Comparison of ENCODE assay signal across 9 mouse cellular contexts in genomic region chr4:150898716-150899365, GRCm38 (mm10). TPM values are rescaled to one million over a fixed set of nuclear protein-coding genes. Genes with fewer than 3 reads are reported as not detected.
DNase-seq lines count a peak whose midpoint lies in the region; ATAC-seq lines count a peak whose summit lies in the region.
"Had no signal": no experiment of that assay in that cellular context is flagged by ENCODE, and none has a peak within 500 bp of the region (broad histone marks: within the 10 kb centered on the region; RNA-seq: fewer than 3 reads in every experiment).

No protein-coding gene starts in this region.

- peak; percentile 62 for DNase-seq in urinary bladder, adult 2 months (ENCODE audit: low spot score)
- no peak for DNase-seq in urinary bladder, postnatal 10 days (ENCODE audit: low spot score)
- DNase-seq in cerebellum, adult 8-10 months: peak; percentile 45
- peak; percentile 46 to 77 for DNase-seq in gastrocnemius, postnatal 36 days
- DNase-seq in ovary, postnatal 10 days (ENCODE audit: low spot score): peak; percentile 58
- DNase-seq in thymus, postnatal 25 days: peak; percentile 85

- peaks cover 60% of the 10 kb centered on the region for H3K36me3 ChIP-seq in kidney, embryonic 14.5 days (ENCODE audit: control insufficient read depth, insufficient read depth, low read length)
- H3K36me3 ChIP-seq in lung, embryonic 16.5 days (ENCODE audit: control insufficient read depth, insufficient read depth, low read length): peaks cover 45% of the 10 kb centered on the region

- H3K4me1 ChIP-seq in kidney, embryonic 14.5 days (ENCODE audit: control insufficient read depth, insufficient read depth, low read length): 0 out of 2 replicates have a peak, but pooled peaks cover 9% of the 10 kb centered on the region
- peaks cover 3% of the 10 kb centered on the region; the same call in 1 of the 2 replicates for H3K4me1 ChIP-seq in lung, embryonic 16.5 days (replicated peaks; ENCODE audit: control insufficient read depth, insufficient read depth, low read length)

- H3K4me3 ChIP-seq in kidney, embryonic 14.5 days (ENCODE audit: low read length): no peak overlapping the region
- no peak overlapping the region for H3K4me3 ChIP-seq in lung, embryonic 16.5 days (ENCODE audit: low read length)
- H3K4me3 ChIP-seq: erythroblast, embryonic 14.5 days had no signal

- intact Hi-C loops in gastrocnemius, postnatal 36 days (cut with DNase I): loop anchor here (1.0 to 5.0 kb wide), 2 partner anchors 42 to 243 kb away; no protein-coding TSS in a partner anchor

- H3K9me3 ChIP-seq in kidney, embryonic 14.5 days (ENCODE audit: control insufficient read depth, low read length): no peaks in the 10 kb centered on the region
- H3K9me3 ChIP-seq in lung, embryonic 16.5 days (ENCODE audit: control insufficient read depth, low read length): no peaks in the 10 kb centered on the region

- H3K27ac ChIP-seq in kidney, embryonic 14.5 days (ENCODE audit: low read depth, low read length): no peak overlapping the region
- H3K27ac ChIP-seq in lung, embryonic 16.5 days (ENCODE audit: low read length): no peak overlapping the region

- no peak overlapping the region for H3K4me2 ChIP-seq in kidney, embryonic 14.5 days (replicated peaks; ENCODE audit: low read depth, low read length)
- no peak overlapping the region for H3K4me2 ChIP-seq in lung, embryonic 16.5 days (ENCODE audit: low read depth, low read length)

- no peaks in the 10 kb centered on the region for H3K27me3 ChIP-seq in kidney, embryonic 14.5 days (ENCODE audit: control insufficient read depth, insufficient read depth, low read length)
- H3K27me3 ChIP-seq in lung, embryonic 16.5 days (ENCODE audit: control insufficient read depth, insufficient read depth, low read depth, low read length): no peaks in the 10 kb centered on the region

- no peak overlapping the region for H3K9ac ChIP-seq in kidney, embryonic 14.5 days (ENCODE audit: low read depth, low read length)
- no peak overlapping the region for H3K9ac ChIP-seq in lung, embryonic 16.5 days (ENCODE audit: low read length)

- 45% methylated on average over 13 of the region's 13 CpGs for WGBS in kidney, embryonic 14.5 days
- 49% methylated on average over 13 of the region's 13 CpGs for WGBS in lung, embryonic 16.5 days

- ATAC-seq in kidney, embryonic 14.5 days (ENCODE audit: low FRiP score, low TSS enrichment): 0 out of 2 replicates have a peak, but pooled peaks have one; percentile 4
- ATAC-seq in lung, embryonic 16.5 days (ENCODE audit: low read depth): peak; percentile 73

RNA-seq across cellular contexts. Expression of gene Park7, which starts 15.4 kb away (rescaled TPM):
- polyA plus RNA-seq in urinary bladder, adult 2 months (2012; rRNA removed): 308 and 318 TPM in 2 replicates
- 100 to 1,000 TPM; 795 to 846 TPM for total RNA-seq in gastrocnemius, postnatal 36 days (2021)
- polyA plus RNA-seq in kidney, embryonic 14.5 days (2014; fragmentation: Nextera tagmentation; extraction: Ambion mirVana): 398 and 419 TPM in 2 replicates
- 403 and 411 TPM in 2 replicates for polyA plus RNA-seq in lung, embryonic 16.5 days (2015; fragmentation: Nextera tagmentation; extraction: Ambion mirVana)

RNA-seq across cellular contexts. Expression of gene Tnfrsf9, which starts 15.5 kb away (rescaled TPM):
- 0.69 and 1.3 TPM in 2 replicates for polyA plus RNA-seq in urinary bladder, adult 2 months (2012; rRNA removed)
- under 1 TPM in 1 of 2 experiments, not detected in 1; 0.30 TPM for total RNA-seq in gastrocnemius, postnatal 36 days (2021)
- 0.13 and 0.39 TPM in 2 replicates for polyA plus RNA-seq in kidney, embryonic 14.5 days (2014; fragmentation: Nextera tagmentation; extraction: Ambion mirVana)
- polyA plus RNA-seq in lung, embryonic 16.5 days (2015; fragmentation: Nextera tagmentation; extraction: Ambion mirVana): 0.45 and 0.49 TPM in 2 replicates
- polyA plus RNA-seq: erythroblast, embryonic 14.5 days had no signal

RNA-seq across cellular contexts. Expression of gene Errfi1, which starts 45.1 kb away (rescaled TPM):
- 29.8 and 36.1 TPM in 2 replicates for polyA plus RNA-seq in urinary bladder, adult 2 months (2012; rRNA removed)
- 10 to 100 TPM; 18.2 to 29.9 TPM for total RNA-seq in gastrocnemius, postnatal 36 days (2021)
- 22.0 and 34.3 TPM in 2 replicates for polyA plus RNA-seq in kidney, embryonic 14.5 days (2014; fragmentation: Nextera tagmentation; extraction: Ambion mirVana)
- polyA plus RNA-seq in lung, embryonic 16.5 days (2015; fragmentation: Nextera tagmentation; extraction: Ambion mirVana): 44.3 and 46.3 TPM in 2 replicates
- polyA plus RNA-seq: erythroblast, embryonic 14.5 days had no signal
